Mouse (Mus musculus) intestine, embryonic 14.5 days (tissue): ENCODE results near the gene Paqr7. TPM values are rescaled to one million over a fixed set of nuclear protein-coding genes. Genes with fewer than 3 reads are reported as not detected.

Experiments used
- ATAC-seq: fragments of 200-750 bp; cut with Nextera tagmentation; replicated peaks from 2 replicates; pipeline ENCODE4 v1.8.0; 2017; ENCODE audit warnings: low read depth, moderate number of reproducible peaks, moderate TSS enrichment, moderate library complexity; ENCODE audit not compliant: low FRiP score, low TSS enrichment
- DNase-seq: peaks from one replicate; pipeline ENCODE4 v3.0.0-alpha.2; 2018; ENCODE audit warnings: low spot score
- H3K27ac ChIP-seq: fragments of 300-500 bp; sonication (generic); 2 replicates; pipeline ENCODE4 v1.5.1; 2014; ENCODE audit warnings: low read depth, mild to moderate bottlenecking, control low read depth
- H3K27me3 ChIP-seq: fragments of 300-500 bp; sonication (generic); replicated peaks from 2 replicates; pipeline ENCODE4 v1.6.1; 2014; ENCODE audit warnings: low read length, control low read depth; ENCODE audit not compliant: control insufficient read depth, insufficient read depth
- H3K36me3 ChIP-seq: fragments of 300-500 bp; sonication (generic); 2 replicates; pipeline ENCODE4 v1.6.1; 2014; ENCODE audit warnings: low read length, control low read depth; ENCODE audit not compliant: control insufficient read depth, insufficient read depth
- H3K4me1 ChIP-seq: fragments of 300-500 bp; sonication (generic); replicated peaks from 2 replicates; pipeline ENCODE4 v1.6.1; 2014; ENCODE audit warnings: low read length, control low read depth, mixed read lengths; ENCODE audit not compliant: control insufficient read depth, insufficient read depth
- H3K4me2 ChIP-seq: fragments of 300-500 bp; sonication (generic); 2 replicates; pipeline ENCODE4 v1.6.1; 2014; ENCODE audit warnings: low read length
- H3K4me3 ChIP-seq: fragments of 300-500 bp; sonication (generic); 2 replicates; pipeline ENCODE4 v1.5.1; 2014; ENCODE audit warnings: low read depth, low read length, control low read depth, mixed read lengths
- H3K9ac ChIP-seq: fragments of 300-500 bp; sonication (generic); 2 replicates; pipeline ENCODE4 v1.6.1; 2014; ENCODE audit warnings: mild to moderate bottlenecking, low read length
- H3K9me3 ChIP-seq: fragments of 300-500 bp; sonication (generic); 2 replicates; pipeline ENCODE4 v1.6.1; 2016; ENCODE audit warnings: low read length, control low read depth; ENCODE audit not compliant: control insufficient read depth
- whole genome bisulfite sequencing: fragments of 180-500 bp; shearing (Covaris S2); extraction: QIAGEN DNeasy Blood & Tissue Kit; methylation state at CpG from one replicate; pipeline ENCODE4 v1.1.7; 2014; 5-methylcytosine and 5-hydroxymethylcytosine counted together
- polyA plus RNA-seq: library from polyadenylated mRNA; unstranded; fragments of >200 nt; fragmentation: Nextera tagmentation; extraction: Ambion mirVana; gene quantifications from 2 replicates; pipeline ENCODE4 v1.2.1, GENCODE M21; 2014

The Paqr7 gene
- polyA plus RNA-seq, 1 experiment from 2014 or later: 2.1 TPM

DNA sequence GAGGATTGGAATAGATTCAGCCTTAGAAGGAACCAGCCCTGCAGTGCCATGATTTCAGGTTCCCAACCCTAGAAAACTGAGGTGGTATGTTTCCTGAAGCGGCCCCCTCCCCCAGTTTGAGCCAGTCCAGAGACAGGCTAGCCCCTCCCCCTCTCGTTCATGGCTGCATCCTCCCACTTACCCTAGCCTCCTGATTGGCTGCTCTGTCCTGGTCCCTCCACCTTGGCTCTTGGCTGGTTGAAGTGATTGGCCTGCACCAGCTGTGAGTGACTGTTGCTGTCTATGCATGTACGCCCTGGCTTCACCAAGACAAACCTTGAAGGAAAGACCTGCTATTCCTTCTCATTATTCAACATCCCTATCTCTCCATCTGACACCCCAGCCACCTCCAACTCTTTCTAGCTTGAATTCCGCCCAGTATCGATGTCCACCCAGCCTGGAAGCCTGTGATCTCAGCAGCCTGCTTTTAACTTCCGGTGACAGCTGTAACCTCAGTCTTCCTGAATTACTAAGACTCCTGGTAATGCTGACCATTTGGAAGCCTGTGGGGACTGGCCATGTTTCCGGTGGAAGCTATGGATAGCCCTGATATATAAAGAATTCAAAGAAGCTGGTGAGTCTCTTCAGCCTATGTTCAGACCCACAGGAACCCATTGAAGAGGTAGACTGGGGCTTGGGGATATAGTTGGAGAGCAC is 39.2 kb upstream of the Paqr7 start:
- Histone ChIP-seq H3K27me3 (peaks cover 18% of the 10 kb centered on the region), H3K4me3 (no peak overlapping the region), H3K27ac (no peak overlapping the region), H3K4me2 (no peak overlapping the region), H3K9me3 (no peaks in the 10 kb centered on the region), H3K36me3 (no peaks in the 10 kb centered on the region), H3K9ac (no peak overlapping the region), H3K4me1 (no peaks in the 10 kb centered on the region)
- no peak for DNase-seq
- WGBS: 49% methylated on average over 7 of the region's 7 CpGs
- ATAC-seq: no peak

GRCm38 (mm10) chr4:134458856-134459255 is 37.6 kb upstream of the Paqr7 start:
- H3K36me3 ChIP-seq: no peaks in the 10 kb centered on the region
- no peak overlapping the region for H3K4me3 ChIP-seq
- ATAC-seq (no peak), DNase-seq (no peak)
- peaks cover 4% of the 10 kb centered on the region for H3K27me3 ChIP-seq
- no peak overlapping the region for H3K4me2 ChIP-seq
- H3K9ac ChIP-seq: no peak overlapping the region
- H3K4me1 ChIP-seq: no peaks in the 10 kb centered on the region
- 80% methylated on average over 5 of the region's 5 CpGs for WGBS
- H3K9me3 ChIP-seq: no peaks in the 10 kb centered on the region
- no peak overlapping the region for H3K27ac ChIP-seq

GRCm38 (mm10) chr4:134460277-134460676 is 36.2 kb upstream of the Paqr7 start:
- Histone ChIP-seq H3K9me3 (no peaks in the 10 kb centered on the region), H3K27me3 (no peaks in the 10 kb centered on the region), H3K4me1 (no peaks in the 10 kb centered on the region), H3K36me3 (no peaks in the 10 kb centered on the region), H3K4me3 (no peak overlapping the region), H3K9ac (no peak overlapping the region), H3K4me2 (no peak overlapping the region), H3K27ac (no peak overlapping the region)
- DNase-seq (no peak), ATAC-seq (no peak)
- WGBS: 81% methylated on average over 10 of the region's 10 CpGs

- WGBS: 80% methylated on average over 5 of the region's 5 CpGs
- Histone ChIP-seq H3K27ac (no peak overlapping the region), H3K9ac (no peak overlapping the region), H3K4me3 (no peak overlapping the region), H3K4me1 (no peaks in the 10 kb centered on the region), H3K36me3 (no peaks in the 10 kb centered on the region), H3K9me3 (no peaks in the 10 kb centered on the region), H3K27me3 (no peaks in the 10 kb centered on the region), H3K4me2 (no peak overlapping the region)
- no peak for DNase-seq
- ATAC-seq: no peak
Observed at GRCm38 (mm10) chr4:134461252-134461651, 35.2 kb upstream of the Paqr7 start.

DNA sequence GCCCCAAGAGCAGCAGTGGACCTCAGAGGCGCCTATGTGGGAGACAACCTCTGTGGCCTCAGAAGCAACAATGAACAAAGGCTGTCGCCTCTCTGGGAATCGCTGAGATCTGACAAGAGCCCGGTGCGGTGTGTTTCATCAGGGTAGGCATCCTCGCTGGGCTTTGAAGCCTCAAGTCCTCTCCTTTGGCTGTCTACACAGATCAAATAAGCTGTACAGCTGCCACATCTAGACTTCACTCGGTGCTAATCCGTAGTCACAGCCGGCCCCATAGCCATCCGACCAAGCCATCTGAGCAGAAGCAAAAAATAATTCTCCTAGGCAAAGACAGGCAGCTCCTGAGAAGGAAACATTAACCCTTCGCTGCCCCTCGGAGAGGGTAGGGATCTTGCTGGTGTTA is 30.7 kb upstream of the Paqr7 start:
- WGBS: 48% methylated on average over 12 of the region's 12 CpGs
- H3K27me3 ChIP-seq: no peaks in the 10 kb centered on the region

DNA sequence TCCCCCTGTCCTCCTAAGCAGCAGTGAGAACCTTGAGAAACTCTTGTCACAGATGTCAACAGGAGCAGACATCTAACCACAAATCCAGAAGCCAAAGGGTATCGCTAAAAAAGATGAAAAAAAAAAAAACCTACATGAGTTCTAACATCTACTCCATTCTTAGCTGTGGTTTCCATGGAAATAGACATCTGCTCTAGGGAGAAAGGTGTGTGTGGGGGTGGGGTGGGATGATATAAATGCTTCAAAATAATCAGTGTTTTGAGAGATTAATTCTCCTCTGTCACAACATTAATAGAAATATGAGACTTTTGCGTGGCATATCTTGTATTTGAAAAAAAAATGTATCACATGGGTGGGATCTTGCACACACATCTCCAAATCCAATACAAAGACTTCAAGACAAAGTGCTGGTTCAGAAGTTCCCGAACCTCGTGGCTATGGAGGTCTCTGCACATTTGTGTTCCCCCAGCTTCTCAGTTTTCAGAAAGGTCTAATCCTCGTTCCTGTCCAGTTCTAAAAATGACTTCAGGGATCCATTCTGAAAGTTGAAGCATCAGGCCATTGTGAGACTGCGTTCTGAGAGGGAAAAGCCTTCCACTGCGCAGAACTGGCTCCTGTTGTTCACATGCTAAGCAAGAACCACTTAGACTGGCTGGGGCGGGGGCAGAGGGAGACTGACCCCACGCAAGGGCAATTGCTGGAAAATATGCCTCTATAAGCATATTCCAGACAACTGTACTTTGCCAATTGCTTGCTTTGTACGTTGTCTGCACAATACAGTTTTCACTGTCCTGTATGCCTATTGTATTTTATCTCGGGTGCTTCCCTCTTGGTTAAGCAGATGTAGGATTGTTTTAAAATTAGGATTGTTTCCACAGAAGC is 29.9 kb upstream of the Paqr7 start:
- H3K4me1 ChIP-seq: peaks cover 7% of the 10 kb centered on the region
- WGBS: 71% methylated on average over 11 of the region's 11 CpGs
- no peak overlapping the region for H3K4me3 ChIP-seq
- H3K9me3 ChIP-seq: no peaks in the 10 kb centered on the region
- peak overlapping the region; percentile 99 for H3K4me2 ChIP-seq
- no peak overlapping the region for H3K9ac ChIP-seq
- DNase-seq: no peak
- H3K36me3 ChIP-seq: peaks cover 12% of the 10 kb centered on the region
- H3K27ac ChIP-seq: no peak overlapping the region; the same call in 1 of the 2 replicates
- no peaks in the 10 kb centered on the region for H3K27me3 ChIP-seq
- no peak for ATAC-seq

More for the DNA sequence above, 30.7 kb upstream of the Paqr7 start:
- DNase-seq (no peak), ATAC-seq (no peak)
- no peak overlapping the region for H3K4me2 ChIP-seq
- peaks cover 7% of the 10 kb centered on the region for H3K4me1 ChIP-seq
- no peak overlapping the region for H3K9ac ChIP-seq
- no peaks in the 10 kb centered on the region for H3K9me3 ChIP-seq
- peaks cover 4% of the 10 kb centered on the region for H3K36me3 ChIP-seq
- H3K4me3 ChIP-seq: no peak overlapping the region
- no peak overlapping the region for H3K27ac ChIP-seq

DNA sequence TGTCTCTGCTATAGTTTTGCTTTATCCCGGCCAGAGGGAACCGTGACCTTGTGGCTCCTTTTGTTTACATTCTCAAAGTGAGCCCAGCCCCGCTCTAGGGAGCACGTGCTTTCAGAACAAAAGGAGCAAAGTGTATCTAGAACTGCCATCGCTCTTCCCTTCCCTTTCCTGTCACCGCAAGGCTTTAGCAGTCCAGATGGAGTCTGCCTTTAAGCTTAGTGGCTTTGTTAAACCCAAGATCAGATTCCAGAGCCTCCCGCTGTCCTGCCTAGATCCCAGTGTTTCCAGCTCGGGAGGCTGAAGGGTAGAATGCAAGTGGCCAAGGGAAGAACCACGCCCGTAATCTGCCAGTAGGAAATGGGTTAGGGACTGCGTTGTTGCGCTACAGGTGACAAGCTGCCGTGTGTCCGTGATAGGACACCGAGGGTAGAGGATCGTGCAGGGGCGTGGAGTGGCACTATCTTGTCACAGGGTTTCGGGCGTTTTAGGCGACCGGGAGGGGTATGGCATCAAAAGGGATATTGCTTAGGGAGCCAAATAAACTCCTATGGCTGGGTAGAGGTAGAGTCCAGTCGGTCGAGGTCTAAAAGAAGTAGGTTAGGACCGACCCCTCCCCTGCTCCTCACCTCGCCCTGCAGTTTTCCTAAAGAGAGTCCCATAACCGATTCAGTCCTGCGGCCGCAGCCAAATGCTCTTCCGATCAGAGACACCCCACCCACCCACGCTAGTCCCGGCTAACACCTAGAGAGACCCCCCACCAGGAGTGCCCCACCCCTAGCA is 28.9 kb upstream of the Paqr7 start:
- Histone ChIP-seq H3K4me2 (peak overlapping the region; percentile 99), H3K9ac (peak overlapping the region; percentile 96), H3K27me3 (no peaks in the 10 kb centered on the region), H3K36me3 (peaks cover 22% of the 10 kb centered on the region), H3K9me3 (no peaks in the 10 kb centered on the region), H3K4me3 (peak overlapping the region; percentile 90), H3K27ac (peak overlapping the region; percentile 87), H3K4me1 (peaks cover 7% of the 10 kb centered on the region)
- under 1% methylated on average over 31 of the region's 31 CpGs for WGBS
- DNase-seq (peak; percentile 75), ATAC-seq (peak; percentile 14)

DNA sequence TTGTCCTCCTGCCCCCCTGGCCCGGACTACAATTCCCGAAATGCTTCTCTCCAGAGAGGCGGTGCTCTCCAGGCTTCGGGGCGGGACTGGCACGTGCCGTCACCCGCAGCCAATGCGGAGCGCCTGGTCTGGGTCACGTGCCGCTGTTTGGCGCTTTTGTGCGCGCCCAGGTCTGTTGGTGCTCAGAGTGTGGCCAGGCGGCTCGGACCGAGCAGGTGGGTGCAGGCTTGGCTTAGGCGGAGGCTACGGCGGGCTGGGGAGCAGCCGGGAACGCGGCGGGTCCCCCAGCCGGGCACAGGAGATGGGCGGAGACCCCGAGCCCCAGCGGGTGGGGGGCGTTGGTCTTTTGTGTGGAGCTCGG is 28.3 kb upstream of the Paqr7 start, which contains the start of gene Stmn1:
Gene Stmn1, plus strand, starts transcription at position 106 of the 361 bp plus-strand sequence.
- H3K4me2 ChIP-seq: peak within 1 kb of the TSS; percentile 99
- peak within 1 kb of the TSS; percentile 96 for H3K9ac ChIP-seq
- peaks cover 7% of the 10 kb centered on the region for H3K4me1 ChIP-seq
- peak within 1 kb of the TSS; percentile 87 for H3K27ac ChIP-seq
- peaks cover 28% of the 10 kb centered on the region for H3K36me3 ChIP-seq
- ATAC-seq (peak; percentile 95), DNase-seq (peak; percentile 95)
- WGBS: under 1% methylated on average over 31 of the region's 31 CpGs
- peak within 1 kb of the TSS; percentile 90 for H3K4me3 ChIP-seq
- H3K27me3 ChIP-seq: no peaks in the 10 kb centered on the region
- H3K9me3 ChIP-seq: no peaks in the 10 kb centered on the region
